Mouse (Mus musculus) hindbrain, embryonic 16.5 days (tissue): Measurements from ENCODE around the gene Xpo6. TPM values are rescaled to one million over a fixed set of nuclear protein-coding genes. Genes with fewer than 3 reads are reported as not detected.

ENCODE experiments used
- ATAC-seq: fragments of 200-750 bp; cut with Nextera tagmentation; 2 replicates; pipeline ENCODE4 v1.8.0; 2017; ENCODE audit warnings: moderate TSS enrichment, moderate library complexity
- H3K27ac ChIP-seq: fragments of 300-500 bp; sonication (generic); 2 replicates; pipeline ENCODE4 v1.5.1; 2014; ENCODE audit warnings: low read depth, mild to moderate bottlenecking, control low read depth, low read length, moderate library complexity
- H3K27me3 ChIP-seq: fragments of 300-500 bp; sonication (generic); replicated peaks from 2 replicates; pipeline ENCODE4 v1.6.1; 2014; ENCODE audit warnings: low read length; ENCODE audit not compliant: control insufficient read depth, insufficient read depth
- H3K36me3 ChIP-seq: fragments of 300-500 bp; sonication (generic); 2 replicates; pipeline ENCODE4 v1.6.1; 2014; ENCODE audit warnings: mild to moderate bottlenecking, low read length, moderate library complexity, mixed read lengths; ENCODE audit not compliant: control insufficient read depth, insufficient read depth
- H3K4me1 ChIP-seq: fragments of 300-500 bp; sonication (generic); 2 replicates; pipeline ENCODE4 v1.6.1; 2014; ENCODE audit warnings: low read depth, low read length; ENCODE audit not compliant: control insufficient read depth, insufficient read depth
- H3K4me2 ChIP-seq: fragments of 300-500 bp; sonication (generic); 2 replicates; pipeline ENCODE4 v1.6.1; 2014; ENCODE audit warnings: mild to moderate bottlenecking, low read length, control low read depth, moderate library complexity
- H3K4me3 ChIP-seq: fragments of 300-500 bp; sonication (generic); 2 replicates; pipeline ENCODE4 v1.5.1; 2014; ENCODE audit warnings: mild to moderate bottlenecking, low read length, control low read depth, moderate library complexity
- H3K9ac ChIP-seq: fragments of 300-500 bp; sonication (generic); 2 replicates; pipeline ENCODE4 v1.6.1; 2014; ENCODE audit warnings: low read depth, mild to moderate bottlenecking, control low read depth, low read length, moderate library complexity
- H3K9me3 ChIP-seq: fragments of 300-500 bp; sonication (generic); 2 replicates; pipeline ENCODE4 v1.6.1; 2014; ENCODE audit warnings: mild to moderate bottlenecking, low read length, moderate library complexity; ENCODE audit not compliant: control insufficient read depth
- WGBS: fragments of 180-500 bp; shearing (Covaris S2); extraction: QIAGEN DNeasy Blood & Tissue Kit; methylation state at CpG from one replicate; pipeline ENCODE4 v1.1.7; 2014; 5-methylcytosine and 5-hydroxymethylcytosine counted together
- polyA plus RNA-seq: library from polyadenylated mRNA; unstranded; fragments of >200 nt; fragmentation: Nextera tagmentation; extraction: Ambion mirVana; gene quantifications from 2 replicates; pipeline ENCODE4 v1.2.1, GENCODE M21; 2015

Xpo6 gene
- polyA plus RNA-seq, 1 experiment from 2014 or later = 44.4 TPM

GRCm38 (mm10) chr7:126200997-126201345, 670 bp upstream of the Xpo6 start:
- H3K27me3 ChIP-seq = no peaks in the 10 kb centered on the region
- H3K36me3 ChIP-seq = no peaks in the 10 kb centered on the region
- H3K4me2 ChIP-seq = peak overlapping the region; percentile 65
- 96% methylated on average over 4 of the region's 4 CpGs for WGBS
- peak overlapping the region; percentile 92 for H3K4me3 ChIP-seq
- no peak overlapping the region for H3K9ac ChIP-seq
- no peak overlapping the region; the same call in 1 of the 2 replicates for H3K27ac ChIP-seq
- ATAC-seq = no peak
- H3K4me1 ChIP-seq = peaks cover 22% of the 10 kb centered on the region
- H3K9me3 ChIP-seq = no peaks in the 10 kb centered on the region

GRCm38 (mm10) chr7:126199691-126200102, 604 bp downstream of the Xpo6 start:
- Histone ChIP-seq H3K27ac (peak overlapping the region; percentile 90), H3K27me3 (no peaks in the 10 kb centered on the region), H3K4me1 (peaks cover 24% of the 10 kb centered on the region), H3K4me2 (peak overlapping the region; percentile 65), H3K36me3 (no peaks in the 10 kb centered on the region), H3K4me3 (peak overlapping the region; percentile 92), H3K9me3 (no peaks in the 10 kb centered on the region), H3K9ac (peak overlapping the region; percentile 97)
- peak; percentile 56 for ATAC-seq
- 1% methylated on average over 27 of the region's 27 CpGs for WGBS

GRCm38 (mm10) chr7:126198926-126199325, 1.4 kb downstream of the Xpo6 start:
- H3K9ac ChIP-seq = peak overlapping the region; percentile 97
- peak overlapping the region; percentile 65 for H3K4me2 ChIP-seq
- H3K27ac ChIP-seq = no peak overlapping the region
- H3K4me3 ChIP-seq = peak overlapping the region; percentile 92
- no peaks in the 10 kb centered on the region for H3K9me3 ChIP-seq
- no peak for ATAC-seq
- H3K36me3 ChIP-seq = no peaks in the 10 kb centered on the region
- 25% methylated on average over 1 of the region's 1 CpGs for WGBS
- no peaks in the 10 kb centered on the region for H3K27me3 ChIP-seq
- H3K4me1 ChIP-seq = peaks cover 24% of the 10 kb centered on the region

- no peak overlapping the region for H3K9ac ChIP-seq
- H3K27me3 ChIP-seq = no peaks in the 10 kb centered on the region
- no peak overlapping the region for H3K4me3 ChIP-seq
- no peak overlapping the region for H3K4me2 ChIP-seq
- WGBS = 100% methylated on average over 1 of the region's 1 CpGs
- H3K9me3 ChIP-seq = no peaks in the 10 kb centered on the region
- peaks cover 23% of the 10 kb centered on the region for H3K4me1 ChIP-seq
- H3K27ac ChIP-seq = no peak overlapping the region
- ATAC-seq = no peak
- no peaks in the 10 kb centered on the region; the same call in 1 of the 2 replicates for H3K36me3 ChIP-seq
Observed at GRCm38 (mm10) chr7:126194175-126194574, 6.1 kb downstream of the Xpo6 start.

- no peak overlapping the region for H3K27ac ChIP-seq
- no peaks in the 10 kb centered on the region for H3K9me3 ChIP-seq
- H3K4me3 ChIP-seq = no peak overlapping the region
- H3K36me3 ChIP-seq = no peaks in the 10 kb centered on the region; the same call in 1 of the 2 replicates
- H3K4me2 ChIP-seq = no peak overlapping the region
- H3K27me3 ChIP-seq = no peaks in the 10 kb centered on the region
- no peak for ATAC-seq
- WGBS = 84% methylated on average over 1 of the region's 1 CpGs
- H3K9ac ChIP-seq = no peak overlapping the region
- H3K4me1 ChIP-seq = peaks cover 4% of the 10 kb centered on the region; the same call in 1 of the 2 replicates
Observed at GRCm38 (mm10) chr7:126191471-126191870, 8.8 kb downstream of the Xpo6 start.

GRCm38 (mm10) chr7:126189517-126189916, 10.8 kb downstream of the Xpo6 start:
- Histone ChIP-seq H3K27me3 (no peaks in the 10 kb centered on the region), H3K27ac (no peak overlapping the region), H3K36me3 (no peaks in the 10 kb centered on the region; the same call in 1 of the 2 replicates), H3K4me3 (no peak overlapping the region), H3K9ac (no peak overlapping the region), H3K4me2 (no peak overlapping the region), H3K4me1 (peaks cover 3% of the 10 kb centered on the region; the same call in 1 of the 2 replicates), H3K9me3 (no peaks in the 10 kb centered on the region)
- 97% methylated on average over 1 of the region's 1 CpGs for WGBS
- no peak for ATAC-seq

GRCm38 (mm10) chr7:126185999-126186398, 14.3 kb downstream of the Xpo6 start:
- H3K27me3 ChIP-seq = no peaks in the 10 kb centered on the region
- H3K4me3 ChIP-seq = no peak overlapping the region
- H3K36me3 ChIP-seq = no peaks in the 10 kb centered on the region; the same call in 1 of the 2 replicates
- no peak overlapping the region for H3K4me2 ChIP-seq
- no peaks in the 10 kb centered on the region for H3K9me3 ChIP-seq
- no peak overlapping the region for H3K27ac ChIP-seq
- no peak for ATAC-seq
- H3K9ac ChIP-seq = no peak overlapping the region
- H3K4me1 ChIP-seq = peaks cover 5% of the 10 kb centered on the region; the same call in 1 of the 2 replicates

GRCm38 (mm10) chr7:126183583-126183982, 16.7 kb downstream of the Xpo6 start:
- 87% methylated on average over 1 of the region's 1 CpGs for WGBS
- ATAC-seq = no peak
- Histone ChIP-seq H3K4me3 (no peak overlapping the region), H3K4me1 (peaks cover 5% of the 10 kb centered on the region; the same call in 1 of the 2 replicates), H3K4me2 (no peak overlapping the region), H3K9ac (no peak overlapping the region), H3K36me3 (no peaks in the 10 kb centered on the region), H3K9me3 (no peaks in the 10 kb centered on the region), H3K27me3 (no peaks in the 10 kb centered on the region), H3K27ac (no peak overlapping the region)

- Histone ChIP-seq H3K9ac (no peak overlapping the region), H3K27ac (no peak overlapping the region), H3K4me3 (no peak overlapping the region), H3K27me3 (no peaks in the 10 kb centered on the region), H3K4me2 (no peak overlapping the region), H3K9me3 (no peaks in the 10 kb centered on the region), H3K4me1 (peaks cover 5% of the 10 kb centered on the region; the same call in 1 of the 2 replicates), H3K36me3 (no peaks in the 10 kb centered on the region)
- ATAC-seq = no peak
Observed at GRCm38 (mm10) chr7:126181487-126181886, 18.8 kb downstream of the Xpo6 start.

GRCm38 (mm10) chr7:126180956-126181355, 19.3 kb downstream of the Xpo6 start:
- H3K36me3 ChIP-seq = no peaks in the 10 kb centered on the region
- no peaks in the 10 kb centered on the region for H3K9me3 ChIP-seq
- WGBS = 82% methylated on average over 3 of the region's 3 CpGs
- no peak for ATAC-seq
- no peaks in the 10 kb centered on the region for H3K27me3 ChIP-seq
- no peak overlapping the region for H3K4me3 ChIP-seq
- peaks cover 5% of the 10 kb centered on the region; the same call in 1 of the 2 replicates for H3K4me1 ChIP-seq
- H3K4me2 ChIP-seq = no peak overlapping the region
- no peak overlapping the region for H3K9ac ChIP-seq
- no peak overlapping the region for H3K27ac ChIP-seq
